Mouse (Mus musculus): ENCODE results near the gene Calcoco1. TPM values are rescaled to one million over a fixed set of nuclear protein-coding genes. Genes with fewer than 3 reads are reported as not detected.

Calcoco1 gene
- total RNA-seq (2015) (17.0 and 23.7 TPM in 2 replicates), total RNA-seq (2017) (12.0 and 12.2 TPM in 2 replicates)

- ATAC-seq (ENCODE audit: poor library complexity, severe bottlenecking) = peak; percentile 100
Observed at GRCm38 (mm10) chr15:102721980-102722475, at the start of gene Calcoco1. TSS of gene Calcoco1 (minus strand) at chr15:102722178.

GRCm38 (mm10) chr15:102770866-102771265 lies 48.9 kb upstream of the Calcoco1 start:
- ATAC-seq (ENCODE audit: poor library complexity, severe bottlenecking) = no peak

GRCm38 (mm10) chr15:102765207-102765606 lies 43.2 kb upstream of the Calcoco1 start:
- no peak for ATAC-seq (ENCODE audit: poor library complexity, severe bottlenecking)

- peak; percentile 60 for ATAC-seq (ENCODE audit: poor library complexity, severe bottlenecking)
Observed at GRCm38 (mm10) chr15:102761745-102762378, 39.9 kb upstream of the Calcoco1 start.

GRCm38 (mm10) chr15:102757686-102758085 lies 35.7 kb upstream of the Calcoco1 start:
- no peak for ATAC-seq (ENCODE audit: poor library complexity, severe bottlenecking)

- no peak for ATAC-seq (ENCODE audit: poor library complexity, severe bottlenecking)
Observed at GRCm38 (mm10) chr15:102755053-102755452, 33.1 kb upstream of the Calcoco1 start.

- no peak for ATAC-seq (ENCODE audit: poor library complexity, severe bottlenecking)
Observed at GRCm38 (mm10) chr15:102754361-102754760, 32.4 kb upstream of the Calcoco1 start.

GRCm38 (mm10) chr15:102753170-102753569 lies 31.2 kb upstream of the Calcoco1 start:
- peak; percentile 59; the same call in 1 of the 2 replicates for ATAC-seq (ENCODE audit: poor library complexity, severe bottlenecking)

GRCm38 (mm10) chr15:102752164-102752563 lies 30.2 kb upstream of the Calcoco1 start:
- no peak for ATAC-seq (ENCODE audit: poor library complexity, severe bottlenecking)

- no peak for ATAC-seq (ENCODE audit: poor library complexity, severe bottlenecking)
Observed at GRCm38 (mm10) chr15:102750241-102750640, 28.3 kb upstream of the Calcoco1 start.

GRCm38 (mm10) chr15:102749103-102749502 lies 27.1 kb upstream of the Calcoco1 start:
- ATAC-seq (ENCODE audit: poor library complexity, severe bottlenecking) = no peak

- no peak for ATAC-seq (ENCODE audit: poor library complexity, severe bottlenecking)
Observed at GRCm38 (mm10) chr15:102747853-102748252, 25.9 kb upstream of the Calcoco1 start.

- no peak for ATAC-seq (ENCODE audit: poor library complexity, severe bottlenecking)
Observed at GRCm38 (mm10) chr15:102747286-102747640, 25.3 kb upstream of the Calcoco1 start.

GRCm38 (mm10) chr15:102746488-102747285 lies 24.7 kb upstream of the Calcoco1 start:
- no peak for ATAC-seq (ENCODE audit: poor library complexity, severe bottlenecking)

- no peak for ATAC-seq (ENCODE audit: poor library complexity, severe bottlenecking)
Observed at GRCm38 (mm10) chr15:102746126-102746487, 24.1 kb upstream of the Calcoco1 start.

GRCm38 (mm10) chr15:102745387-102745786 lies 23.4 kb upstream of the Calcoco1 start:
- no peak for ATAC-seq (ENCODE audit: poor library complexity, severe bottlenecking)

- no peak for ATAC-seq (ENCODE audit: poor library complexity, severe bottlenecking)
Observed at GRCm38 (mm10) chr15:102744831-102745230, 22.9 kb upstream of the Calcoco1 start.

- no peak for ATAC-seq (ENCODE audit: poor library complexity, severe bottlenecking)
Observed at GRCm38 (mm10) chr15:102744416-102744815, 22.4 kb upstream of the Calcoco1 start.

GRCm38 (mm10) chr15:102743996-102744395 lies 22.0 kb upstream of the Calcoco1 start:
- ATAC-seq (ENCODE audit: poor library complexity, severe bottlenecking) = no peak

GRCm38 (mm10) chr15:102743196-102743595 lies 21.2 kb upstream of the Calcoco1 start:
- no peak for ATAC-seq (ENCODE audit: poor library complexity, severe bottlenecking)

GRCm38 (mm10) chr15:102742589-102742988 lies 20.6 kb upstream of the Calcoco1 start:
- ATAC-seq (ENCODE audit: poor library complexity, severe bottlenecking) = peak; percentile 95
